Mouse (Mus musculus) liver, adult 2 months (tissue): ENCODE measurements around the gene Babam2.

Experiments used
- CTCF ChIP-seq: fragments of 200-500 bp; IDR thresholded peaks from 2 replicates; pipeline ENCODE4 v1.5.1; 2011; ENCODE audit warnings: low read depth, low read length, control low read depth
- POLR2A ChIP-seq: fragments of 200-500 bp; IDR thresholded peaks from 2 replicates; pipeline ENCODE4 v1.6.1; 2011; ENCODE audit warnings: low read length, control low read depth; ENCODE audit not compliant: insufficient read depth; ENCODE audit errors: extremely low read depth

DNA sequence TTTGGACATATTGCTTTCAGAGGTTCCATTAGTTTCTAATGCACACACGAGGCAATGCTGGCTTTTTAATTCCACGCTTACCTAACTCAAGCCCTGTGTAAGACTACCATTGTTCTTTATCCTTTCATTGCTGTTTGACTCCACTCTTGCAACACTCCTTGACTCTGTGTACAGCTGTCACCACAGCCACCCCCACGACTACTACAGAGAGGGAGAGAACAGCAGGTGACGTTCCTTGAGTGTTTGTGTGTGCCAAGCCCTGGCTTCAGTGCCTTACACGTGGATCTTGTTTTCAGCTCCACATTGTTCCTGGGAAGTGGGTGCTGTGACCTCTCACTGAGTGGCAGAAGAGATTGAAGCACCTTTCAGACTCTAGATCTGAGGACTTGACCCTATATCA is 269.3 kb downstream of the Babam2 start:
- TF ChIP-seq CTCF (no peak), POLR2A (no peak)
